In the genomic region with DNA sequence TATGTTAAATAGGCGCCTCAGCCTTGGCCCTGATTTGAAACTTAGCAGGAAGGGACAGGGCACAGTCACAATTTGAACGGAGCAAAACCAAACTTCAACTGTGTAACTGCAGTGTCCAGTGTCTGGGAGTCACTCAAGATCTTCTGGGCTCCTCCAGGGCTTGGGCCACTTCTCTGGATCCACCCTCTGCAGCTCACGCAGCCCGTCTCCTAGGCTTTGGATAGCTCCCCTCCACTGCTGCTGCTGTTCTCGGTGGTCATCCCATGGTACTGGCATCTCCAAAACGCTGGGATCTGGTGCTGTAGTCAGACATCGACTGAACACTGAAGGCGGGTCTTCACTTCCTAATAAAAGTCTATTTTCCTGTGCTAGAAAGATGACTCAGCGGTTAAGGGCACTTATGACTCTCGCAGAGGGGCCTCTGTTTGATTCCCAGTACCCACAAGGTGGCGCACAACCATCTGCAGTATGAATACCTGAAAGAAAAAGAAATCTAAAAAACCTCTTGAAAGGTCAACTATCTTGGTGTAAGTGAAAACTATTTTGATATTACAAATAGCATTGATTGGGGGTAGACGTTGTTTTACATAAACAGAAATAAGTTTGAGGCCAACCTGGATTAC, we compare ENCODE assay signal across 9 mouse cellular contexts. TPM values are rescaled to one million over a fixed set of nuclear protein-coding genes. Genes with fewer than 3 reads are reported as not detected.
DNase-seq lines count a peak whose midpoint lies in the region; ATAC-seq and TF ChIP-seq lines count a peak whose summit lies in the region.
"Had no signal": no experiment of that assay in that cellular context is flagged by ENCODE, and none has a peak within 500 bp of the region (broad histone marks: within the 10 kb centered on the region; RNA-seq: fewer than 3 reads in every experiment).

No protein-coding gene starts in this region.

- intact Hi-C loops in left cerebral cortex, postnatal 36 days (cut with DNase I), result loop anchor here (5.0 kb wide), 2 partner anchors 133 to 158 kb away; partner anchors contain the start of genes Rwdd4a and Trappc11
- intact Hi-C loops in left cerebral cortex, postnatal 14 days (cut with DNase I), result loop anchor here (5.0 kb wide), 2 partner anchors 133 to 158 kb away; partner anchors contain the start of genes Rwdd4a and Trappc11

- no peak overlapping the region for H3K4me2 ChIP-seq in midbrain, embryonic 13.5 days (replicated peaks)
- no peak overlapping the region for H3K4me2 ChIP-seq in midbrain, embryonic 11.5 days
- H3K4me2 ChIP-seq in hindbrain, postnatal 0 days (ENCODE audit: low read depth, low read length), result no peak overlapping the region
- H3K4me2 ChIP-seq in midbrain, postnatal 0 days (ENCODE audit: low read depth, low read length, poor library complexity, severe bottlenecking), result no peak overlapping the region

- TF ChIP-seq CTCF in hindbrain, postnatal 0 days (IDR thresholded peaks at IDR 0.05; ENCODE audit: low read depth), result peak; percentile 42
- peak; percentile 54 for TF ChIP-seq CTCF in midbrain, postnatal 0 days (IDR thresholded peaks at IDR 0.05)

- 55% methylated on average over 12 of the region's 12 CpGs for WGBS in midbrain, embryonic 13.5 days
- 57% methylated on average over 12 of the region's 12 CpGs for WGBS in midbrain, embryonic 11.5 days
- 56% methylated on average over 12 of the region's 12 CpGs for WGBS in hindbrain, postnatal 0 days
- WGBS in midbrain, postnatal 0 days, result 55% methylated on average over 12 of the region's 12 CpGs

- ATAC-seq in midbrain, embryonic 13.5 days, result 0 out of 2 replicates have a peak, but pooled peaks have one; percentile 25
- ATAC-seq in midbrain, embryonic 11.5 days (ENCODE audit: low FRiP score), result no peak
- ATAC-seq in hindbrain, postnatal 0 days, result 0 out of 2 replicates have a peak, but pooled peaks have one; percentile 18
- ATAC-seq in midbrain, postnatal 0 days (ENCODE audit: low FRiP score), result no peak

- peaks cover 11% of the 10 kb centered on the region; the same call in 1 of the 2 replicates for H3K4me1 ChIP-seq in midbrain, embryonic 13.5 days (replicated peaks)
- peaks cover 3% of the 10 kb centered on the region; the same call in 1 of the 2 replicates for H3K4me1 ChIP-seq in midbrain, embryonic 11.5 days (ENCODE audit: control insufficient read depth, insufficient read depth, low read length)
- H3K4me1 ChIP-seq in hindbrain, postnatal 0 days (ENCODE audit: insufficient read depth, low read length), result no peaks in the 10 kb centered on the region
- no peaks in the 10 kb centered on the region for H3K4me1 ChIP-seq in midbrain, postnatal 0 days (ENCODE audit: insufficient read depth, low read length)

- H3K36me3 ChIP-seq in midbrain, embryonic 13.5 days, result no peaks in the 10 kb centered on the region
- no peaks in the 10 kb centered on the region for H3K36me3 ChIP-seq in midbrain, embryonic 11.5 days (ENCODE audit: control insufficient read depth, insufficient read depth, low read length)
- no peaks in the 10 kb centered on the region for H3K36me3 ChIP-seq in hindbrain, postnatal 0 days (ENCODE audit: insufficient read depth, low read length)
- H3K36me3 ChIP-seq in midbrain, postnatal 0 days (ENCODE audit: insufficient read depth, low read length), result no peaks in the 10 kb centered on the region
- H3K36me3 ChIP-seq: heart, embryonic 13.5 days had no signal

- 0 out of 2 replicates have a peak, but pooled peaks cover 3% of the 10 kb centered on the region for H3K9me3 ChIP-seq in midbrain, embryonic 13.5 days
- H3K9me3 ChIP-seq in midbrain, embryonic 11.5 days (ENCODE audit: control insufficient read depth, low read length), result no peaks in the 10 kb centered on the region
- no peaks in the 10 kb centered on the region for H3K9me3 ChIP-seq in hindbrain, postnatal 0 days (ENCODE audit: low read length)
- no peaks in the 10 kb centered on the region for H3K9me3 ChIP-seq in midbrain, postnatal 0 days (ENCODE audit: low read length)

- no peak overlapping the region for H3K27ac ChIP-seq in midbrain, embryonic 13.5 days
- no peak overlapping the region for H3K27ac ChIP-seq in midbrain, embryonic 11.5 days (ENCODE audit: low read depth, low read length)
- no peak overlapping the region for H3K27ac ChIP-seq in hindbrain, postnatal 0 days
- no peak overlapping the region for H3K27ac ChIP-seq in midbrain, postnatal 0 days (ENCODE audit: low read depth, low read length)

- H3K9ac ChIP-seq in midbrain, embryonic 13.5 days (replicated peaks), result no peak overlapping the region
- no peak overlapping the region for H3K9ac ChIP-seq in midbrain, embryonic 11.5 days (ENCODE audit: low read length)
- no peak overlapping the region for H3K9ac ChIP-seq in hindbrain, postnatal 0 days (replicated peaks; ENCODE audit: low read length)
- no peak overlapping the region for H3K9ac ChIP-seq in midbrain, postnatal 0 days (replicated peaks; ENCODE audit: low read length, poor library complexity, severe bottlenecking)

- no peak overlapping the region for H3K4me3 ChIP-seq in midbrain, embryonic 13.5 days (replicated peaks)
- H3K4me3 ChIP-seq in midbrain, embryonic 11.5 days (ENCODE audit: low read depth, low read length), result no peak overlapping the region
- no peak overlapping the region for H3K4me3 ChIP-seq in hindbrain, postnatal 0 days (ENCODE audit: low read length)
- H3K4me3 ChIP-seq in midbrain, postnatal 0 days (ENCODE audit: low read depth, low read length), result no peak overlapping the region

- DNase-seq in midbrain, embryonic 11.5 days (ENCODE audit: low spot score, missing footprints), result no peak
- DNase-seq in ZHBTc4 (ENCODE audit: low read depth, low spot score) (peak; percentile 76), MN1 (ENCODE audit: low spot score) (no peak)
- DNase-seq in hindbrain, postnatal 0 days (ENCODE audit: low spot score), result peak; percentile 62
- peak; percentile 42 for DNase-seq in midbrain, postnatal 0 days (ENCODE audit: low spot score)
- no peak for DNase-seq in left cerebral cortex, postnatal 36 days (ENCODE audit: low spot score in 2 of 2)
- no peak for DNase-seq in left cerebral cortex, postnatal 14 days (ENCODE audit: low spot score in 2 of 2)

- no peaks in the 10 kb centered on the region; the same call in 1 of the 2 replicates for H3K27me3 ChIP-seq in midbrain, embryonic 13.5 days
- no peaks in the 10 kb centered on the region for H3K27me3 ChIP-seq in midbrain, embryonic 11.5 days (ENCODE audit: control insufficient read depth, insufficient read depth, low read length)
- H3K27me3 ChIP-seq in hindbrain, postnatal 0 days (ENCODE audit: insufficient read depth, low read length), result no peaks in the 10 kb centered on the region; the same call in 1 of the 2 replicates
- H3K27me3 ChIP-seq in midbrain, postnatal 0 days (ENCODE audit: insufficient read depth, low read length), result peaks cover 3% of the 10 kb centered on the region; the same call in 1 of the 2 replicates
- H3K27me3 ChIP-seq: heart, embryonic 13.5 days had no signal

RNA-seq across cellular contexts. Expression of gene Ing2, which starts 14.5 kb away (rescaled TPM):
- polyA plus RNA-seq in midbrain, embryonic 13.5 days (2015; fragmentation: Nextera tagmentation; extraction: Ambion mirVana), result 6.5 and 8.9 TPM in 2 replicates
- 11.1 and 12.0 TPM in 2 replicates for polyA plus RNA-seq in midbrain, embryonic 11.5 days (2014; fragmentation: Nextera tagmentation; extraction: Ambion mirVana)
- 5.2 and 6.1 TPM in 2 replicates for total RNA-seq in hindbrain, postnatal 0 days (2014; rRNA removed)
- polyA plus RNA-seq in hindbrain, postnatal 0 days (2015; fragmentation: Nextera tagmentation; extraction: Ambion mirVana), result 8.4 and 9.6 TPM in 2 replicates
- total RNA-seq in midbrain, postnatal 0 days (2014; rRNA removed), result 7.0 and 10.5 TPM in 2 replicates
- 8.6 and 10.0 TPM in 2 replicates for polyA plus RNA-seq in midbrain, postnatal 0 days (2015; fragmentation: Nextera tagmentation; extraction: Ambion mirVana)
- total RNA-seq in left cerebral cortex, postnatal 36 days (2021), result 10 to 100 TPM; 46.5 to 55.5 TPM
- 10 to 100 TPM; 41.6 to 44.7 TPM for total RNA-seq in left cerebral cortex, postnatal 14 days (2021)

RNA-seq across cellular contexts. Expression of gene Cdkn2aip, which starts 23.9 kb away (rescaled TPM):
- 44.3 and 45.7 TPM in 2 replicates for polyA plus RNA-seq in midbrain, embryonic 13.5 days (2015; fragmentation: Nextera tagmentation; extraction: Ambion mirVana)
- 48.1 and 52.6 TPM in 2 replicates for polyA plus RNA-seq in midbrain, embryonic 11.5 days (2014; fragmentation: Nextera tagmentation; extraction: Ambion mirVana)
- total RNA-seq in hindbrain, postnatal 0 days (2014; rRNA removed), result 22.4 and 33.6 TPM in 2 replicates
- polyA plus RNA-seq in hindbrain, postnatal 0 days (2015; fragmentation: Nextera tagmentation; extraction: Ambion mirVana), result 23.0 and 26.6 TPM in 2 replicates
- 19.4 and 19.9 TPM in 2 replicates for total RNA-seq in midbrain, postnatal 0 days (2014; rRNA removed)
- 21.8 and 23.3 TPM in 2 replicates for polyA plus RNA-seq in midbrain, postnatal 0 days (2015; fragmentation: Nextera tagmentation; extraction: Ambion mirVana)
- total RNA-seq in left cerebral cortex, postnatal 36 days (2021), result 10 to 100 TPM; 16.6 to 20.6 TPM
- total RNA-seq in left cerebral cortex, postnatal 14 days (2021), result 10 to 100 TPM; 13.5 to 15.8 TPM

Comparison
In these comparisons a context has a peak if more than half of its experiments do, and no peak if none do; other contexts are left out.
1. ATAC-seq: peak in midbrain, embryonic 13.5 days (single experiment) and hindbrain, postnatal 0 days (single experiment); none in midbrain, embryonic 11.5 days (single experiment) and midbrain, postnatal 0 days (single experiment).
2. DNase-seq: peak in ZHBTc4 (single experiment), hindbrain, postnatal 0 days (single experiment) and midbrain, postnatal 0 days (single experiment); none in midbrain, embryonic 11.5 days (single experiment), MN1 (single experiment), left cerebral cortex, postnatal 36 days (0 of 2) and left cerebral cortex, postnatal 14 days (0 of 2).